Mouse (Mus musculus) heart, adult 2 months (tissue): ENCODE measurements around the gene Krt26. TPM values are rescaled to one million over a fixed set of nuclear protein-coding genes. Genes with fewer than 3 reads are reported as not detected.

Experiments
- DNase-seq, 2 experiments: peaks; one replicate each; pipeline ENCODE4 v3.0.0; 2021
- H3K27ac ChIP-seq: fragments of 200-600 bp; 2 replicates; pipeline ENCODE4 v1.8.1; 2022
- H3K27me3 ChIP-seq: fragments of 200-500 bp; 2 replicates; pipeline ENCODE4 v1.6.1; 2012; ENCODE audit warnings: mild to moderate bottlenecking, low read length, inconsistent platforms, mixed read lengths; ENCODE audit not compliant: control insufficient read depth, insufficient read depth
- H3K36me3 ChIP-seq: fragments of 200-500 bp; 2 replicates; pipeline ENCODE4 v1.6.1; 2012; ENCODE audit warnings: low read length, inconsistent platforms; ENCODE audit not compliant: control insufficient read depth, insufficient read depth
- H3K4me1 ChIP-seq: fragments of 200-500 bp; 2 replicates; pipeline ENCODE4 v1.6.1; 2011; ENCODE audit warnings: low read length; ENCODE audit not compliant: control insufficient read depth, insufficient read depth
- H3K4me3 ChIP-seq: fragments of 200-600 bp; 2 replicates; pipeline ENCODE4 v1.8.1; 2022
- H3K79me2 ChIP-seq: fragments of 200-500 bp; replicated peaks from 2 replicates; pipeline ENCODE4 v1.6.1; 2012; ENCODE audit warnings: mild to moderate bottlenecking, inconsistent platforms, low read length, moderate library complexity, mixed read lengths; ENCODE audit not compliant: control insufficient read depth, insufficient read depth
- H3K9ac ChIP-seq: fragments of 200-500 bp; 2 replicates; pipeline ENCODE4 v1.6.1; 2012; ENCODE audit warnings: low read depth, mild to moderate bottlenecking, control low read depth, inconsistent platforms, low read length, mixed read lengths
- CTCF ChIP-seq: fragments of 200-600 bp; IDR thresholded peaks from 2 replicates; pipeline ENCODE4 v1.8.1; 2022; ENCODE audit warnings: antibody characterized with exemption, mild to moderate bottlenecking, moderate library complexity
- EP300 ChIP-seq: fragments of 200-500 bp; IDR thresholded peaks from 2 replicates; pipeline ENCODE4 v1.6.1; 2011; ENCODE audit warnings: low read depth, low read length, control low read depth; ENCODE audit not compliant: insufficient read depth
- POLR2A ChIP-seq: fragments of 200-500 bp; IDR thresholded peaks from 2 replicates; pipeline ENCODE4 v1.6.1; 2011; ENCODE audit warnings: mild to moderate bottlenecking, low read depth, low read length, control low read depth; ENCODE audit not compliant: insufficient read depth
- WGBS: fragments of 180-500 bp; shearing (Covaris S2); methylation state at CpG from one replicate; pipeline ENCODE4 v1.1.7; 2018; 5-methylcytosine and 5-hydroxymethylcytosine counted together
- intact Hi-C: fragments of 180-260 bp; cut with DNase I; formaldehyde crosslinking; loops from one replicate; pipeline ENCODE4 v1.15.1; 2025
- polyA plus RNA-seq: library from polyadenylated mRNA; depleted of rRNA; stranded (reverse); fragments of >200 nt; gene quantifications from 2 replicates; pipeline ENCODE4 v1.2.3, GENCODE M21; 2012; rRNA removed
- total RNA-seq, 2 experiments: library from RNA; stranded (reverse); gene quantifications; 2 replicates each; pipeline ENCODE4 v1.2.3; 2021

Gene Krt26
- total and polyA plus RNA-seq, 3 experiments = not detected

- Histone ChIP-seq H3K9ac (no peak overlapping the region), H3K27ac (no peak overlapping the region), H3K79me2 (no peaks in the 10 kb centered on the region), H3K36me3 (no peaks in the 10 kb centered on the region), H3K4me1 (no peaks in the 10 kb centered on the region), H3K27me3 (peaks cover 2% of the 10 kb centered on the region; the same call in 1 of the 2 replicates), H3K4me3 (no peak overlapping the region)
- TF ChIP-seq EP300 (no peak), CTCF (no peak), POLR2A (no peak)
- 46% methylated on average over 4 of the region's 4 CpGs for WGBS
- no peak for DNase-seq
- intact Hi-C loops = no loop called here
Observed at GRCm38 (mm10) chr11:99283334-99283733, 54.4 kb downstream of the Krt26 start.

GRCm38 (mm10) chr11:99281116-99281515, 56.6 kb downstream of the Krt26 start:
- intact Hi-C loops = no loop called here
- Histone ChIP-seq H3K79me2 (no peaks in the 10 kb centered on the region), H3K36me3 (no peaks in the 10 kb centered on the region), H3K27me3 (no peaks in the 10 kb centered on the region; the same call in 1 of the 2 replicates), H3K4me3 (no peak overlapping the region), H3K9ac (no peak overlapping the region), H3K27ac (no peak overlapping the region), H3K4me1 (no peaks in the 10 kb centered on the region)
- TF ChIP-seq CTCF (no peak), EP300 (no peak), POLR2A (no peak)
- WGBS = 61% methylated on average over 9 of the region's 9 CpGs
- no peak for DNase-seq

GRCm38 (mm10) chr11:99279986-99280385, 57.8 kb downstream of the Krt26 start:
- intact Hi-C loops = no loop called here
- Histone ChIP-seq H3K27ac (no peak overlapping the region), H3K79me2 (no peaks in the 10 kb centered on the region), H3K4me3 (no peak overlapping the region), H3K4me1 (no peaks in the 10 kb centered on the region), H3K27me3 (no peaks in the 10 kb centered on the region; the same call in 1 of the 2 replicates), H3K36me3 (no peaks in the 10 kb centered on the region), H3K9ac (no peak overlapping the region)
- TF ChIP-seq EP300 = no peak
- TF ChIP-seq POLR2A = no peak
- TF ChIP-seq CTCF = no peak
- no peak for DNase-seq
- WGBS = 52% methylated on average over 5 of the region's 5 CpGs

Other genes starting within 250 kb of the Krt26 start
- under 1 TPM; 0.16 to 0.23 TPM for gene Tns4, start 248.7 kb downstream of the Krt26 start, total RNA-seq
- gene Tns4, start 248.7 kb downstream of the Krt26 start, polyA plus RNA-seq = 0.49 and 1.1 TPM in 2 replicates
- gene Ccr7, start 182.9 kb downstream of the Krt26 start, total RNA-seq = under 1 TPM; 0.29 to 0.59 TPM
- gene Ccr7, start 182.9 kb downstream of the Krt26 start, polyA plus RNA-seq = 2.6 and 2.7 TPM in 2 replicates
- gene Smarce1, start 106.9 kb downstream of the Krt26 start, total RNA-seq = 10 to 100 TPM; 41.8 to 44.6 TPM
- 22.2 and 29.3 TPM in 2 replicates for gene Smarce1, start 106.9 kb downstream of the Krt26 start, polyA plus RNA-seq
- gene Krt222, start 93.9 kb downstream of the Krt26 start, total RNA-seq = 10 to 100 TPM; 26.9 to 31.0 TPM
- 6.8 and 12.7 TPM in 2 replicates for gene Krt222, start 93.9 kb downstream of the Krt26 start, polyA plus RNA-seq
- not detected for gene Krt24, start 52.7 kb downstream of the Krt26 start, total RNA-seq
- not detected in 2 replicates for gene Krt24, start 52.7 kb downstream of the Krt26 start, polyA plus RNA-seq
- not detected for gene Krt25, start 15.0 kb downstream of the Krt26 start, total RNA-seq
- gene Krt25, start 15.0 kb downstream of the Krt26 start, polyA plus RNA-seq = not detected in 2 replicates
- not detected for gene Krt27, start 13.1 kb upstream of the Krt26 start, total RNA-seq
- gene Krt27, start 13.1 kb upstream of the Krt26 start, polyA plus RNA-seq = not detected in 2 replicates
- not detected for gene Krt28, start 36.9 kb upstream of the Krt26 start, total RNA-seq
- gene Krt28, start 36.9 kb upstream of the Krt26 start, polyA plus RNA-seq = not detected in 2 replicates
- gene Krt10, start 51.4 kb upstream of the Krt26 start, total RNA-seq = 1 to 10 TPM; 4.4 to 5.1 TPM
- 0.76 and 1.6 TPM in 2 replicates for gene Krt10, start 51.4 kb upstream of the Krt26 start, polyA plus RNA-seq
- not detected for gene Krt12, start 84.3 kb upstream of the Krt26 start, total RNA-seq
- not detected in 2 replicates for gene Krt12, start 84.3 kb upstream of the Krt26 start, polyA plus RNA-seq
- gene Krt20, start 100.2 kb upstream of the Krt26 start, total RNA-seq = not detected
- gene Krt20, start 100.2 kb upstream of the Krt26 start, polyA plus RNA-seq = 0.06 TPM in 1 of 2 replicates, not detected in the other
- not detected for gene Krt23, start 155.2 kb upstream of the Krt26 start, total RNA-seq
- 0.80 TPM in 1 of 2 replicates, not detected in the other for gene Krt23, start 155.2 kb upstream of the Krt26 start, polyA plus RNA-seq
- gene Krt39, start 183.4 kb upstream of the Krt26 start, total RNA-seq = not detected
- gene Krt39, start 183.4 kb upstream of the Krt26 start, polyA plus RNA-seq = not detected in 2 replicates
- gene Krt40, start 205.2 kb upstream of the Krt26 start, total RNA-seq = not detected
- not detected in 2 replicates for gene Krt40, start 205.2 kb upstream of the Krt26 start, polyA plus RNA-seq
- gene Krtap3-3, start 212.9 kb upstream of the Krt26 start, total RNA-seq = not detected
- not detected in 2 replicates for gene Krtap3-3, start 212.9 kb upstream of the Krt26 start, polyA plus RNA-seq
- gene Krtap3-2, start 218.9 kb upstream of the Krt26 start, total RNA-seq = not detected
- not detected in 2 replicates for gene Krtap3-2, start 218.9 kb upstream of the Krt26 start, polyA plus RNA-seq
- not detected for gene Gm11939, start 221.5 kb upstream of the Krt26 start, total RNA-seq
- gene Gm11939, start 221.5 kb upstream of the Krt26 start, polyA plus RNA-seq = not detected in 2 replicates
- not detected for gene Krtap3-1, start 228.7 kb upstream of the Krt26 start, total RNA-seq
- not detected in 2 replicates for gene Krtap3-1, start 228.7 kb upstream of the Krt26 start, polyA plus RNA-seq
- gene Krtap1-5, start 243.1 kb upstream of the Krt26 start, total RNA-seq = not detected
- not detected in 2 replicates for gene Krtap1-5, start 243.1 kb upstream of the Krt26 start, polyA plus RNA-seq
- not detected for gene Krtap1-4, start 245.7 kb upstream of the Krt26 start, total RNA-seq
- gene Krtap1-4, start 245.7 kb upstream of the Krt26 start, polyA plus RNA-seq = not detected in 2 replicates